Mouse (Mus musculus): ENCODE results near the gene Crybg2.

- TF ChIP-seq GATA1 (IDR thresholded peaks at IDR 0.05; ENCODE audit: borderline replicate concordance, low read length) (no peak), FLI1 (IDR thresholded peaks at IDR 0.05; ENCODE audit: low read length) (no peak)
Measured at GRCm38 (mm10) chr4:134025802-134026201, 34.8 kb upstream of the Crybg2 start.
